Mouse (Mus musculus): Measurements from ENCODE around the gene Il18. TPM values are rescaled to one million over a fixed set of nuclear protein-coding genes. Genes with fewer than 3 reads are reported as not detected.

The Il18 gene
- total RNA-seq (2021), result 10 to 100 TPM; 18.5 to 19.1 TPM

GRCm38 (mm10) chr9:50554241-50555093 lies at the start of gene Il18:
Gene Il18 (plus strand): TSS chr9:50554827.
- DNase-seq (ENCODE audit: extremely low spot score in 1 of 2, low spot score in 2 of 2), result peak; percentile 65 to 84
- intact Hi-C loops (cut with DNase I), result no loop called here

- intact Hi-C loops (cut with DNase I), result no loop called here
- DNase-seq (ENCODE audit: extremely low spot score in 1 of 2, low spot score in 2 of 2), result no peak
Measured at GRCm38 (mm10) chr9:50505405-50505804, 49.2 kb upstream of the Il18 start.

DNA sequence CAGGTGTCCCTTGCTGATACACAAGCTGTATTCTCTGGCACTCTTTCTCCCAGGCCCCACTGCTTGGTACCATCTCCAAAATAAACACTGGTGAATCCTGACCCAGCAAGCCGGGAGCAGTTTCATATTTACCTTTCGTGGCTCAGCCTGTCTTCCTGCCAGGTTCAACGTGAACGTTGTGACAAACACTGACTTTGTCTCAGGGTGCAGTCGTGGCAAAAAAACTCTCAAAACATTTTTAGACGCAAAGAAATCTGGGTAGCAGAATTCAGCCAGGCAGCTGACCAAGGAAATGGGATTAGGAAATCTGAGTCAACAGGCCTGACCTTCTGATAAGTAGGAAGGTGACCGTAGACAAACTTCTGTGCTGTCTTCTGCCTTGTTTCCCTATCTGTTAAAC lies 47.1 kb upstream of the Il18 start:
- intact Hi-C loops (cut with DNase I), result no loop called here

GRCm38 (mm10) chr9:50515462-50515861 lies 39.2 kb upstream of the Il18 start:
- no peak for DNase-seq (ENCODE audit: extremely low spot score in 1 of 2, low spot score in 2 of 2)
- intact Hi-C loops (cut with DNase I), result no loop called here

More for the DNA sequence above, 47.1 kb upstream of the Il18 start:
- no peak for DNase-seq (ENCODE audit: extremely low spot score in 1 of 2, low spot score in 2 of 2)

DNA sequence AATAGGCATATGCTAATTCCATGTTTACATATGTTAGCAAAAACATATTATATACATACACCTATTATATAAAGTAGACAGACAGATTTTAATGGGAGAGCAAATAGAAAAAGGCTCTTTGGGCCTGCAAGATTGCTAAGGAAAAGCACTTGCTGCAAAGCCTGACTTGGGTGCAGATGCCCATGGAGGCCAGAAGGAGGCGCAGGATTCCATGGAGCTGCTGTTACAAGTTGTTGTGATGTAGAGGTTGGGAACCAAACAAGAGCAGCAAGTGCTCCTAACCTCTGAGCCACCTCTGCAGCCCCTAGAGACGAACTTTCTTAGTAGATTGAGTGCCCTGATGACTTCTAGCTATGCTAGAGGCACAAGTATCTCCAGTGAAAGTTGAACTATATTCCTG lies 35.8 kb upstream of the Il18 start:
- DNase-seq (ENCODE audit: extremely low spot score in 1 of 2, low spot score in 2 of 2), result no peak
- intact Hi-C loops (cut with DNase I), result no loop called here

DNA sequence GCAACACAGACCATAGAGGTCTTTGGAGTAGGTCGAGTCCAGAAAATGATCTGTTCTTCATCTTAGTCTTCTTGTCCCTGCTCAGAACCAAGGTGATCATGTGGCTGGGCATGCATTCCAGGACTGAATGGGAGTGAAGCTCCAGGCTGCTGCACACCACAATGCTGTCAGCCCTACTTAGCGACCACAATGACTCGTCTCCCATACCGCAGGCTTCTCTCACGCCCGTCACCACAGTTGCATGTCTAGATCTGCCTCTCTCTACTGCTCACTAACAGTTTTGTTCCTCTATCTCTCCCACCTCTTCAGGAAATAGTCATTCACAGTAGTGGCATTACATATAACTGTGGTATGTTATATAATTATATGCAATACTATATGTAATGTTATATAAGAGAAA lies 33.9 kb upstream of the Il18 start:
- DNase-seq (ENCODE audit: extremely low spot score in 1 of 2, low spot score in 2 of 2), result no peak
- intact Hi-C loops (cut with DNase I), result no loop called here

DNA sequence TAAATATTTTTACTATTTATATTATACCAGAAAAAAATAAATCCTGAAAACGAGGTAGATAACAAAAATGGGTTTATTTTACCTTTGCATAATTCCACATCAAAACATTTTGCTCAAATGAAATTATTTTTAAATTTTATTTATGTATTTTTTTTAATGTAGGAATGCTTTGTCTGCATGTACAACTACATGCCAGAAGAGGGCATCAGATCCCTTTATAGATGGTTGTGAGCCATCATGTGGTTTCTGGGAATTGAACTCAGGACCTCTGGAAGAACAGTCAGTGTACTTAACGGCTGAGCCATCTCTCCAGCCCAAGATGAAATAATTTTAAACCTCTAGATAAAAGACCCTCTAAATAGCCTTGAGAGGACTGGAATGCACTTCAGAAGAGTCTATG lies 33.1 kb upstream of the Il18 start:
- no peak for DNase-seq (ENCODE audit: extremely low spot score in 1 of 2, low spot score in 2 of 2)
- intact Hi-C loops (cut with DNase I), result no loop called here

GRCm38 (mm10) chr9:50522574-50522973 lies 32.1 kb upstream of the Il18 start:
- intact Hi-C loops (cut with DNase I), result no loop called here
- DNase-seq (ENCODE audit: extremely low spot score in 1 of 2, low spot score in 2 of 2), result no peak

DNA sequence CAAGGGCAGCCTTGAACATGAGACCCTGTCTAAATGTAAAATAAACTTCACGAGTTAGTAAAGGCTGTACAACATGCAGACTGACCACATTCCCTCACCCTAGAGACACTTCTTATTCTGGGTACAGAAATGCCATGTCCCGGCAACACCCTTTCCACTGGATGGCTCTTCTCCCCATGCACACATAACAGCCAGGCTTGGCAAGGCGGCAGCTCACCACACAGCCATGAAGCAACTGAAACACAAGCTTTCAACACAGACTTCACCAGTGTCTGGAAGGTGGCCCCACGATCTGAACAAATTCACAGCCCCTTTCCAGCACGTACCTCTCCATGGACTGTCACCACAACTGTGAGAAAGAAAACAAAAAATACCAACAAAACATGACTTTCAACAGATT lies 29.7 kb upstream of the Il18 start:
- intact Hi-C loops (cut with DNase I), result no loop called here
- no peak for DNase-seq (ENCODE audit: extremely low spot score in 1 of 2, low spot score in 2 of 2)

DNA sequence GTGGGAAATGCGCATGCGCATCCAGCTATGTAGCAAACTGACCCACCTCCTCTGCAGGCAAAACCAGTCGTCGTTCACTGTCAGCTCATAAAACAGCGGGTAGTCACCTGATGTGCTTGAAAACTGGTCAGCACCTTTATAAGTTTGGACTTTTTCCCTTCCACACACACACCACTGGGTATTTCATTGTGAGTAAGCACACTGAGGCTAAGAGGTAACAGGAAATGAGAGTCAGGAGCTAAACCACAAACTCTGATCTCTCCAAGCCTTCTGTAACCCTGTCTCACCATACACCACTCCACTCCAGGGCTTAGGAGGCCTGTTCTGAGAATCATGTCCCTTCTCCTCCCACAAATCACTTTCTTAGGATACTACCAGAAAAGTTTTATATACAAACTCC lies 29.0 kb upstream of the Il18 start:
- intact Hi-C loops (cut with DNase I), result no loop called here
- DNase-seq (ENCODE audit: extremely low spot score in 1 of 2, low spot score in 2 of 2), result no peak

DNA sequence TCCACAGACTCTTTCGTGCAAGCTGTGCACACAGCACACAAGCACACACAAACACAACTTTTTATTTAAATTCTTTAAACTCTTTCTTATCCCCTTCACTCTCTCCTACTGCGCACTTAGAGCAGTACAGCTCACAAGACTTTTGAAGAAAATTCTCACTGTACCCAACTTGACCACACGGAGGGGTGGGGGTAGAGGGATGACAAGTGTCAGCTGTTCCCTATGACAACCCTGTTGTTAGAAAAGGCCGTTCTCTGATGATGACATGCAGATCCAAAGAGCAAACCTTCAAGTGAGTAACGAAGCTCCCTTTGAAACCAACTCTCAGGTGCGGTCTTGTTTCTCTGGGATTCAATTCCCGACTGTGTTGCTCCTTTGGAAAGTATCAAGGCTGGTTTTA lies 26.8 kb upstream of the Il18 start:
- no peak for DNase-seq (ENCODE audit: extremely low spot score in 1 of 2, low spot score in 2 of 2)
- intact Hi-C loops (cut with DNase I), result loop anchor here (1.0 kb wide), 1 partner anchor 84 kb away; no protein-coding TSS in a partner anchor

- intact Hi-C loops (cut with DNase I), result loop anchor here (1.0 kb wide), 1 partner anchor 84 kb away; no protein-coding TSS in a partner anchor
- DNase-seq (ENCODE audit: extremely low spot score in 1 of 2, low spot score in 2 of 2), result peak; percentile 95 to 99
Measured at GRCm38 (mm10) chr9:50528293-50528892, 26.2 kb upstream of the Il18 start, which contains the start of gene Pts. Gene Pts (minus strand): TSS chr9:50528724.

DNA sequence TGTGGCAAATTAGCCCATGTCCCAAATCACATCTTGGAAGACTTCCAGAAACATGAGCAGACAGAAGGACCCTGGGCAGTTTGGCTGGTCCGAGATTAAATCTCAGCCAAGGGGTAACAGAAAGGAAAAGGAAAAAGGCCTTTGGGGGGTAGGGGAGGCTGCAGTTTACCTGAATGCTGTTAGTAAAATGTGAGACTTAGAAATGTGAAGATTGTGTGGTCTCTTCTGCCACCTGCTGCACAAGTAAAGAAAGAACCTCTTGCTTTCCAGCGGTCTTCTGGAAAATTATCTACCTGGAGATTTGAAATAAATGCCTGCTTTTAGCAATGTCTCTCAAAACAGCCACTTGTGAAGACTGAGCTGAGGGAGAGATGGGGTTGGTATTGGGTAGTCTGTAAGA lies 23.7 kb upstream of the Il18 start:
- DNase-seq (ENCODE audit: extremely low spot score in 1 of 2, low spot score in 2 of 2), result peak in 1 of 2 experiments; percentile 23
- intact Hi-C loops (cut with DNase I), result loop anchor here (2.0 to 10.0 kb wide), 4 partner anchors 78 to 1446 kb away; partner anchors contain the start of gene Tmprss5

DNA sequence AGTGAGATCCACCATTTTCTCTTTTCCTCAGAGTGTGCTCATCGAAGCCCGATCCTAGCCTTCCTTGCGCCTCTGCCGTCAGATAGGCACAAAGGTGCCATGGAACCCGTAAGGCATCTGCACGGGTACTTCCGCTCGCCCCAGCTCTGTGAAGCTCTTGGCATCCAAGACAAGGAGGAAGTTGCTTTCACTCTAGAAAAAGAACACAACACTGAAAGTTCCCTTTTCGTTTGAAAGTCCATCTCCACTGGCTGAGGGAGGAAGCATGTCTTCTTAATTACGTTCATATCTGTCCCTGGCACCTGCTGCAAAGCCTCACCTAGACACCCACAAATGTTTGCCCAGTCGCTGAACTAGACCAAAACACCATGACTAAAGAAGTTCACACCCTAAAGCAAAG lies 21.3 kb upstream of the Il18 start:
- intact Hi-C loops (cut with DNase I), result loop anchor here (5.0 to 10.0 kb wide), 3 partner anchors 199 to 1449 kb away; partner anchors contain the start of gene Tmprss5
- peak in 1 of 2 experiments; percentile 34 for DNase-seq (ENCODE audit: extremely low spot score in 1 of 2, low spot score in 2 of 2)

DNA sequence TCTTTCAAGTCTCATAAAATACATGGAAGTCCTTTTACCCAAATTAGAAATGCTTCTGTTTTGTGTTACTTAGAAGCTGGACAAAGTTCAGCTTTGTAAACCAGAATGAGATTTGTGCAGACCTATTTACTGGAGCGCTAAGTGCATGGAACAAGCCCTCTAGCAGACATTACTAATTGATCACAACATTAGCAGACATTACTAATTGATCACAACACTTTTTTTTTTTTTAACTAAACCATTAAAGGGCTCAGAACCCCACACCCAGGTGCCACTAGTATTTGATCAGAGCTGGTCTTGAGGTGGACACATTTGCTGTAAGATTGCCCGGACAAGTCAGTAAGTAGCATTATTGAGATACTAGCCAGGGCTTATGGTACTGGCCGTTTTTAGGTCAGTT lies 20.8 kb upstream of the Il18 start:
- intact Hi-C loops (cut with DNase I), result loop anchor here (5.0 to 10.0 kb wide), 3 partner anchors 199 to 1449 kb away; partner anchors contain the start of gene Tmprss5
- DNase-seq (ENCODE audit: extremely low spot score in 1 of 2, low spot score in 2 of 2), result no peak

DNA sequence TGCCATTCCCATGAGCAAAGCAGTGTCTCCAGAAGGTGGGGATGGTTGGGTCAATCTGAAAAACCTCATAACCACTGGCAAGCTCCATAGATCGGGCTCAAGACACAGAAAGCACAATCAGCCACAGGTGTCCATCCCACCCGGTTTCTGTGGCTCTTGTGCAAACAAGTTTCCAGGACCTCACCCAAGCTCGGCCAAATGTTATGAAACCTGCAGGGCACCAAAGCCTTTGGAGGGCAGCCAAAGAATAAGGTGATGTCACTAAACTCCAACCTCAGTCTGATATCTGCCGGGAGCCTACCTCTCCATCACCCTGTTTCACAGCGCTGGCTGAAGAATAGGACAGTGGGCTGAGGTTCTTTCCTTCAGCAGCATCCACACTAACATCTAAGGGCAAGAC lies 18.7 kb upstream of the Il18 start:
- no peak for DNase-seq (ENCODE audit: extremely low spot score in 1 of 2, low spot score in 2 of 2)
- intact Hi-C loops (cut with DNase I), result loop anchor here (10.0 kb wide), 2 partner anchors 201 to 1451 kb away; partner anchors contain the start of gene Tmprss5

GRCm38 (mm10) chr9:50536603-50537135 lies 18.0 kb upstream of the Il18 start:
- DNase-seq (ENCODE audit: extremely low spot score in 1 of 2, low spot score in 2 of 2), result no peak
- intact Hi-C loops (cut with DNase I), result loop anchor here (10.0 kb wide), 2 partner anchors 202 to 1452 kb away; partner anchors contain the start of gene Tmprss5

DNA sequence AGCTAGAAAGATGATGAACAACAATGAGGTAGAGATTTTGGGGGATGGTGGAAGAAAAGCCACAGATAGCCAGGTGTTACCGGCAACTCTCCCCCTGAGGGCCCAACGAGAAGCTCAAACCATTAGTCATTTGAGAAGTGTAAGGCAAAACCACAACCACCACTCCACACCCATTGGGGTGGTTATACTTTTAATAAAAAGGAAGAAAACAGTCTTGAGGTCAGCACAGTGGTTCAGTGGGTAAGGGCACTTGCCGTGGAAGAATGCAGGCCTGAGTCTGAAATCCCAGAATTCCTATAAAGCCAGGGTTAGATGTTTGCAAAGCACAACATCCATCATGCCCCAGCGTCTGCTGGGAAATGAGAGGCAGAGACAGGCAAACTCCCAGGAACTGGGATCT lies 17.3 kb upstream of the Il18 start:
- intact Hi-C loops (cut with DNase I), result loop anchor here (10.0 kb wide), 2 partner anchors 202 to 1452 kb away; partner anchors contain the start of gene Tmprss5
- no peak for DNase-seq (ENCODE audit: extremely low spot score in 1 of 2, low spot score in 2 of 2)

GRCm38 (mm10) chr9:50540170-50540569 lies 14.5 kb upstream of the Il18 start:
- intact Hi-C loops (cut with DNase I), result no loop called here
- no peak for DNase-seq (ENCODE audit: extremely low spot score in 1 of 2, low spot score in 2 of 2)
